8 mouse cellular contexts compared by ENCODE assay signal in the genomic region with DNA sequence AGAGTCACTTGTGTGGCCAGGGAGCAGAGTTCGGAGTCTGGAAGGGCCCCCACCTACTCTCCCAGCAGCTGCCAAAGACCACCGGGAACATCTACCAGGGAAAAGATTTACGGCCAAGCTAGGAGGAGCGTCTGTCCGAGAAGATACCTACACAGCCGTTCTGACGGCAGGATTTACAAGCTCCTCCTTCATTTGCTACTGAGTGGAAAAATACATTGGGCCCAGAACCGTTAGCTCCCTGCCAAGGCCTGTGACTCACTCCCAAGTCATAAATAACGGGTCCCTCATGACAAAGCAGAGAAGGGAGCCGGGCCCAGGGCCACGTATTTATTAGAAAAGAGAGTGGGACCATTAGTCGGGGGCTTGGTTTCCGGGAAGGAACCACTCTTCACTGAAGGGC.
A peak's percentile ranks its signal among the peaks of the same experiment; 100 is the strongest.
DNase-seq lines count a peak whose midpoint lies in the region; ATAC-seq lines count a peak whose summit lies in the region.

No protein-coding gene starts in this region.

- peak; percentile 15 to 26 for DNase-seq in cerebellum, adult 18-20 months
- DNase-seq in cerebellum, adult 9-10 months, result no peak
- peak; percentile 64 for DNase-seq in urinary bladder, postnatal 14 days (ENCODE audit: low spot score)
- DNase-seq in urinary bladder, adult 2 months (ENCODE audit: low spot score), result no peak
- peak; percentile 53 to 67 for DNase-seq in kidney, postnatal 4 days
- no peak for DNase-seq in right cerebral cortex, postnatal 4 days
- no peak for DNase-seq in hindbrain, embryonic 14.5 days (ENCODE audit: low spot score)

- no peaks in the 10 kb centered on the region for H3K36me3 ChIP-seq in hindbrain, embryonic 14.5 days (replicated peaks; ENCODE audit: control insufficient read depth, insufficient read depth)

- H3K4me3 ChIP-seq in hindbrain, embryonic 14.5 days (replicated peaks; ENCODE audit: low read length), result no peak overlapping the region

- H3K4me2 ChIP-seq in hindbrain, embryonic 14.5 days (replicated peaks), result no peak overlapping the region

- WGBS in hindbrain, embryonic 14.5 days, result 73% methylated on average over 13 of the region's 13 CpGs

- H3K9ac ChIP-seq in hindbrain, embryonic 14.5 days, result no peak overlapping the region

- H3K4me1 ChIP-seq in hindbrain, embryonic 14.5 days (replicated peaks; ENCODE audit: control insufficient read depth, insufficient read depth, low read length), result no peaks in the 10 kb centered on the region

- H3K27ac ChIP-seq in hindbrain, embryonic 14.5 days, result no peak overlapping the region

- no peak for ATAC-seq in erythroblast, adult 5-6 weeks (replicated peaks; ENCODE audit: low FRiP score, poor library complexity, severe bottlenecking)
- ATAC-seq in hindbrain, embryonic 14.5 days (ENCODE audit: low FRiP score), result no peak

- H3K9me3 ChIP-seq in hindbrain, embryonic 14.5 days (ENCODE audit: control insufficient read depth, low read length), result no peaks in the 10 kb centered on the region

- H3K27me3 ChIP-seq in hindbrain, embryonic 14.5 days (ENCODE audit: control insufficient read depth, insufficient read depth, low read length), result no peaks in the 10 kb centered on the region

Comparison
In these comparisons a context has a peak if more than half of its experiments do, and no peak if none do; other contexts are left out.
1. DNase-seq: peak in cerebellum, adult 18-20 months (2 of 2), urinary bladder, postnatal 14 days (single experiment) and kidney, postnatal 4 days (2 of 2); none in cerebellum, adult 9-10 months (single experiment), urinary bladder, adult 2 months (single experiment), right cerebral cortex, postnatal 4 days (single experiment) and hindbrain, embryonic 14.5 days (single experiment).